Mouse (Mus musculus) megakaryocyte, embryonic 14.5 days (primary cell): ENCODE measurements at regions not wholly inside any gene's neighbourhood (a gene's known extent, or its start where the extent isn't known, plus 50 kb on each side); places are given as distances from the start of the nearest gene placed in this dataset.

Experiments used
- FLI1 ChIP-seq: IDR thresholded peaks from 2 replicates; pipeline ENCODE4 v1.6.1; 2012; ENCODE audit warnings: low read length, inconsistent platforms, mixed read lengths
- GATA1 ChIP-seq: IDR thresholded peaks from 3 replicates; pipeline ENCODE4 v1.6.1; 2012; ENCODE audit warnings: mixed read lengths, low read length, inconsistent platforms, borderline replicate concordance

DNA sequence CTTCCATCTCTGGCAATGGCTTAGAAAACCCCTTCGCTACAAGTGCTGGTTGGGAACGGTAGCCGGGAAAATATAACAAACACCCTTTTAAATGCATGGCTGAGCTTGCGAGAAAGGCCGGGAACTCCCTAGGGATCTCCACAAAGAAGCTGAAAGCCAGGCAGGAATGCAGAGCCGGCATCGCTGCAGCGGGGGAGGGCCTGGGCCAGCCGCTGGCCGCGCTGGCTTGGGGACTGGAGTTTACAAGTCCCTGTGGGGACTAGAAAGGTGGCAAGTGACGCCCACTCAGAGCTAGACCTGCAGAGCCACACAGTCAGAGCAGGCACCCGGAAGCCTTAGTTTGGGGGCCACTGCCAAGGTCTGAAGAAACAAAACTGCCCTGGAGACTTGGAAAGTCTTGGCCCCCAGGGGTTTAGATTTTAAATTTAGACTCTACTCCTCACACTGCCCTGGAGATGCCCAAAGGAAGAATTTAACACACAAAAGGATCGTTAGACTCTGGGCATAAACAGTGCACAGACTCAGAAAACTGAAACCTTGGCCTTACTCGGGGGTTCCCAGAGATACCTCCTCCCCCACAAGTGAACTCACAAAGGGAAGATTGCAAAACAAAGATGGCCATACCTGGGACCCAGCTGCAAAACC lies 59.4 kb downstream of the 1700001O22Rik start:
- TF ChIP-seq GATA1 (no peak), FLI1 (no peak)
